Mouse (Mus musculus): ENCODE results near the gene Mdm1. TPM values are rescaled to one million over a fixed set of nuclear protein-coding genes. Genes with fewer than 3 reads are reported as not detected.
A peak's percentile ranks its signal among the peaks of the same experiment; 100 is the strongest.

The Mdm1 gene
- polyA plus RNA-seq, 1 experiment: 3.3 TPM

GRCm38 (mm10) chr10:118101056-118101455 lies 40.6 kb upstream of the Mdm1 start:
- WGBS: 81% methylated on average over 2 of the region's 2 CpGs
- H3K36me3 ChIP-seq (ENCODE audit: control insufficient read depth, insufficient read depth, low read length): no peaks in the 10 kb centered on the region
- TF ChIP-seq POLR2A (IDR thresholded peaks at IDR 0.05; ENCODE audit: low read depth, low read length) (no peak), CTCF (conservative IDR thresholded peaks at IDR 0.05; ENCODE audit: insufficient read depth, insufficient read length, low read depth, low read length) (no peak)
- H3K27me3 ChIP-seq (replicated peaks; ENCODE audit: control insufficient read depth, insufficient read depth, low read length): no peaks in the 10 kb centered on the region
- no peaks in the 10 kb centered on the region for H3K4me1 ChIP-seq (ENCODE audit: control insufficient read depth, insufficient read depth, low read length)
- no peak for DNase-seq
- H3K4me3 ChIP-seq (ENCODE audit: insufficient read depth, low read depth, low read length): no peak overlapping the region
- H3K27ac ChIP-seq (ENCODE audit: insufficient read depth, low read depth, low read length): no peak overlapping the region

- no peak for TF ChIP-seq POLR2A (IDR thresholded peaks at IDR 0.05; ENCODE audit: low read depth, low read length)
- peak; percentile 89 for DNase-seq
- Histone ChIP-seq H3K27ac (ENCODE audit: insufficient read depth, low read depth, low read length) (no peak overlapping the region), H3K27me3 (replicated peaks; ENCODE audit: control insufficient read depth, insufficient read depth, low read length) (no peaks in the 10 kb centered on the region), H3K4me1 (ENCODE audit: control insufficient read depth, insufficient read depth, low read length) (no peaks in the 10 kb centered on the region), H3K36me3 (ENCODE audit: control insufficient read depth, insufficient read depth, low read length) (no peaks in the 10 kb centered on the region), H3K4me3 (ENCODE audit: insufficient read depth, low read depth, low read length) (peak overlapping the region; percentile 42)
- WGBS: 1% methylated on average over 20 of the region's 20 CpGs
Observed at GRCm38 (mm10) chr10:118103020-118103666, 38.5 kb upstream of the Mdm1 start.

GRCm38 (mm10) chr10:118103906-118104305 lies 37.7 kb upstream of the Mdm1 start:
- H3K27me3 ChIP-seq (replicated peaks; ENCODE audit: control insufficient read depth, insufficient read depth, low read length): no peaks in the 10 kb centered on the region
- 79% methylated on average over 10 of the region's 10 CpGs for WGBS
- no peaks in the 10 kb centered on the region for H3K36me3 ChIP-seq (ENCODE audit: control insufficient read depth, insufficient read depth, low read length)
- no peak for DNase-seq
- no peak overlapping the region for H3K27ac ChIP-seq (ENCODE audit: insufficient read depth, low read depth, low read length)
- no peaks in the 10 kb centered on the region for H3K4me1 ChIP-seq (ENCODE audit: control insufficient read depth, insufficient read depth, low read length)
- TF ChIP-seq POLR2A (IDR thresholded peaks at IDR 0.05; ENCODE audit: low read depth, low read length) (no peak), CTCF (conservative IDR thresholded peaks at IDR 0.05; ENCODE audit: insufficient read depth, insufficient read length, low read depth, low read length) (no peak)
- no peak overlapping the region for H3K4me3 ChIP-seq (ENCODE audit: insufficient read depth, low read depth, low read length)

- TF ChIP-seq POLR2A (IDR thresholded peaks at IDR 0.05; ENCODE audit: low read depth, low read length): no peak
- TF ChIP-seq CTCF (conservative IDR thresholded peaks at IDR 0.05; ENCODE audit: insufficient read depth, insufficient read length, low read depth, low read length): no peak
- H3K4me1 ChIP-seq (ENCODE audit: control insufficient read depth, insufficient read depth, low read length): peaks cover 11% of the 10 kb centered on the region
- WGBS: 75% methylated on average over 9 of the region's 9 CpGs
- H3K4me3 ChIP-seq (ENCODE audit: insufficient read depth, low read depth, low read length): no peak overlapping the region
- DNase-seq: no peak
- H3K36me3 ChIP-seq (ENCODE audit: control insufficient read depth, insufficient read depth, low read length): no peaks in the 10 kb centered on the region
- H3K27ac ChIP-seq (ENCODE audit: insufficient read depth, low read depth, low read length): no peak overlapping the region
- H3K27me3 ChIP-seq (replicated peaks; ENCODE audit: control insufficient read depth, insufficient read depth, low read length): no peaks in the 10 kb centered on the region
Observed at GRCm38 (mm10) chr10:118107031-118107430, 34.6 kb upstream of the Mdm1 start.

- peak; percentile 89 for DNase-seq
- H3K4me1 ChIP-seq (ENCODE audit: control insufficient read depth, insufficient read depth, low read length): peaks cover 11% of the 10 kb centered on the region
- H3K36me3 ChIP-seq (ENCODE audit: control insufficient read depth, insufficient read depth, low read length): no peaks in the 10 kb centered on the region
- no peak overlapping the region for H3K4me3 ChIP-seq (ENCODE audit: insufficient read depth, low read depth, low read length)
- 16% methylated on average over 8 of the region's 8 CpGs for WGBS
- H3K27me3 ChIP-seq (replicated peaks; ENCODE audit: control insufficient read depth, insufficient read depth, low read length): no peaks in the 10 kb centered on the region
- TF ChIP-seq POLR2A (IDR thresholded peaks at IDR 0.05; ENCODE audit: low read depth, low read length): no peak
- TF ChIP-seq CTCF (conservative IDR thresholded peaks at IDR 0.05; ENCODE audit: insufficient read depth, insufficient read length, low read depth, low read length): peak; percentile 27; the same call in 1 of the 2 replicates
- H3K27ac ChIP-seq (ENCODE audit: insufficient read depth, low read depth, low read length): no peak overlapping the region; the same call in 1 of the 2 replicates
Observed at GRCm38 (mm10) chr10:118110006-118110920, 31.3 kb upstream of the Mdm1 start.

GRCm38 (mm10) chr10:118110921-118111301 lies 30.7 kb upstream of the Mdm1 start:
- no peak overlapping the region for H3K4me3 ChIP-seq (ENCODE audit: insufficient read depth, low read depth, low read length)
- H3K36me3 ChIP-seq (ENCODE audit: control insufficient read depth, insufficient read depth, low read length): no peaks in the 10 kb centered on the region
- WGBS: 42% methylated on average over 7 of the region's 7 CpGs
- no peaks in the 10 kb centered on the region for H3K27me3 ChIP-seq (replicated peaks; ENCODE audit: control insufficient read depth, insufficient read depth, low read length)
- peak; percentile 40 for DNase-seq
- TF ChIP-seq CTCF (conservative IDR thresholded peaks at IDR 0.05; ENCODE audit: insufficient read depth, insufficient read length, low read depth, low read length) (no peak), POLR2A (IDR thresholded peaks at IDR 0.05; ENCODE audit: low read depth, low read length) (no peak)
- peaks cover 11% of the 10 kb centered on the region for H3K4me1 ChIP-seq (ENCODE audit: control insufficient read depth, insufficient read depth, low read length)
- no peak overlapping the region; the same call in 1 of the 2 replicates for H3K27ac ChIP-seq (ENCODE audit: insufficient read depth, low read depth, low read length)

- Histone ChIP-seq H3K4me1 (ENCODE audit: control insufficient read depth, insufficient read depth, low read length) (peaks cover 11% of the 10 kb centered on the region), H3K27me3 (replicated peaks; ENCODE audit: control insufficient read depth, insufficient read depth, low read length) (no peaks in the 10 kb centered on the region), H3K27ac (ENCODE audit: insufficient read depth, low read depth, low read length) (no peak overlapping the region), H3K36me3 (ENCODE audit: control insufficient read depth, insufficient read depth, low read length) (no peaks in the 10 kb centered on the region), H3K4me3 (ENCODE audit: insufficient read depth, low read depth, low read length) (no peak overlapping the region)
- TF ChIP-seq POLR2A (IDR thresholded peaks at IDR 0.05; ENCODE audit: low read depth, low read length) (no peak), CTCF (conservative IDR thresholded peaks at IDR 0.05; ENCODE audit: insufficient read depth, insufficient read length, low read depth, low read length) (no peak)
- 41% methylated on average over 7 of the region's 7 CpGs for WGBS
- no peak for DNase-seq
Observed at GRCm38 (mm10) chr10:118111621-118112020, 30.0 kb upstream of the Mdm1 start.
